Mouse (Mus musculus) ES-E14 (cell line): Measurements from ENCODE around the gene Msx3. TPM values are rescaled to one million over a fixed set of nuclear protein-coding genes. Genes with fewer than 3 reads are reported as not detected.

Source experiments
- DNase-seq: peaks from one replicate; pipeline ENCODE4 v3.0.0-alpha.2; 2013; ENCODE audit warnings: low read depth, low spot score
- H3K27ac ChIP-seq: 2 replicates; pipeline ENCODE4 v1.5.1; 2012; ENCODE audit warnings: low read depth, mild to moderate bottlenecking, low read length, moderate library complexity, mixed read lengths; ENCODE audit not compliant: poor library complexity, insufficient read depth, severe bottlenecking
- H3K36me3 ChIP-seq: 2 replicates; pipeline ENCODE4 v1.6.1; 2012; ENCODE audit warnings: mild to moderate bottlenecking, low read length, moderate library complexity, mixed read lengths; ENCODE audit not compliant: control insufficient read depth, poor library complexity, insufficient read depth, severe bottlenecking
- H3K4me1 ChIP-seq, 2 experiments: fragments of 150-350 bp in 1 of 2; sonication (generic) in 1 of 2; 2 replicates each; pipeline ENCODE4 v1.6.1; 2012; ENCODE audit warnings: low read length in 2 of 2, mild to moderate bottlenecking in 1 of 2, mixed read lengths in 1 of 2; ENCODE audit not compliant: control insufficient read depth in 2 of 2, insufficient read depth in 2 of 2, poor library complexity in 1 of 2
- H3K4me3 ChIP-seq, 2 experiments: fragments of 150-350 bp in 1 of 2; sonication (generic) in 1 of 2; 2 replicates each; pipeline ENCODE4 v1.5.1; 2012; ENCODE audit warnings: low read length in 2 of 2, low read depth in 1 of 2, mild to moderate bottlenecking in 1 of 2, mixed read lengths in 1 of 2; ENCODE audit not compliant: insufficient read depth in 1 of 2, poor library complexity in 1 of 2, severe bottlenecking in 1 of 2
- H3K9ac ChIP-seq: 2 replicates; pipeline ENCODE4 v1.6.1; 2012; ENCODE audit warnings: low read depth, mild to moderate bottlenecking, low read length, mixed read lengths; ENCODE audit not compliant: poor library complexity, insufficient read depth, severe bottlenecking
- H3K9me3 ChIP-seq: fragments of 150-350 bp; sonication (generic); 2 replicates; pipeline ENCODE4 v1.6.1; 2012; ENCODE audit warnings: low read depth, mild to moderate bottlenecking, low read length; ENCODE audit not compliant: control insufficient read depth, insufficient read depth
- CHD2 ChIP-seq: IDR thresholded peaks from 2 replicates; pipeline ENCODE4 v1.6.1; 2014; ENCODE audit warnings: mild to moderate bottlenecking, low read depth, low read length, inconsistent platforms
- HCFC1 ChIP-seq: IDR thresholded peaks from 2 replicates; pipeline ENCODE4 v1.6.1; 2012; ENCODE audit warnings: low read length, inconsistent platforms, borderline replicate concordance; ENCODE audit not compliant: insufficient read depth
- MAFK ChIP-seq: IDR thresholded peaks from 2 replicates; pipeline ENCODE4 v1.6.1; 2014; ENCODE audit warnings: mild to moderate bottlenecking, low read depth, low read length, inconsistent platforms; ENCODE audit not compliant: insufficient read depth
- ZC3H11A ChIP-seq: IDR thresholded peaks from 2 replicates; pipeline ENCODE4 v1.6.1; 2012; ENCODE audit warnings: low read depth, mild to moderate bottlenecking, inconsistent platforms, low read length, borderline replicate concordance
- ZNF384 ChIP-seq: IDR thresholded peaks from 2 replicates; pipeline ENCODE4 v1.6.1; 2012; ENCODE audit warnings: low read depth, low read length, inconsistent platforms
- in situ Hi-C, 2 experiments: fragments of 600-800 bp; cut with MboI; formaldehyde crosslinking; loops; one replicate each; pipeline ENCODE4 v1.15.1; 2025; ENCODE audit warnings: low sequenced_read_pairs in 2 of 2, inconsistent platforms in 1 of 2; ENCODE audit not compliant: unreplicated experiment in 2 of 2
- total RNA-seq: library from RNA; depleted of rRNA; stranded (reverse); fragments of 300-350 nt; gene quantifications from 2 replicates; pipeline ENCODE4 v1.2.3, GENCODE M21; 2012; rRNA removed

The Msx3 gene
- total RNA-seq, 1 experiment, result 0.27 TPM

DNA sequence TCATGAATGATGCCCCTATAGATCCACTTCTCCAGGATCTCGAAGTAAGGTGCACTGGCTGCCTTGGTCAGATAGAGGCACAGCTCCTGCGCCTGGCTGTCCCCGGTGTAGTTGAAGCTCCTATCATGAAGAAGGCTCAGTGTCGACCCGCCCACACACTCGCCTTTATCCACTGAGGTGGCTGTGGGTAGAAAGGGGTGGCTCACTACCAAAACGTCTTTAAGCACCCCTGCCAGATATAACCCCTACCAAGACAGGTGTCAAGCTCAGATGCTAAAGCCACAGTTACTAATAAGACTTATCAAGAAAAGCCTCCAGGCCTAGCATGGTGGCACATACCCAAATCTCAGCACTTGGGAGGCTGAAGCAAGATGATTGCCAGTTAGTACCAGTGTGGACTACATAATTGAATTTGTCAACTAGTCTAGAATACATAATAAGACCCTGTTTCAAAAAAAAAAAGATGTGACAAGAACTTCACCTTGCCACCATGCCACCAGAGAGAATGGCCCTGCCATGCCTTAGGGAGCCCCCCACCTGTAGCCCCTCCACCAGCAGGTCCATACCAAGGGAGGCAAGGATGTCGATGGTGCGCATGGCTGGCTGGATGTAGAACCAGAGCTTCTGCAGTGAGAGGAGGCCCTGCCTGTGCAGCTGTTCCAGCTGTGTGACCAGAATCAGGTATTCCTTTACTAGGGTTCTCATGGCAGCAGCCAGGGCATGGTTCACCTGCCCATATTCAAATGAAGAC lies 41.9 kb downstream of the Msx3 start:
- H3K4me1 ChIP-seq, result no peaks in the 10 kb centered on the region
- no peak for TF ChIP-seq MAFK
- TF ChIP-seq CHD2, result no peak
- TF ChIP-seq ZC3H11A, result no peak
- no peak for TF ChIP-seq ZNF384
- H3K36me3 ChIP-seq, result peaks cover 25% of the 10 kb centered on the region; the same call in 1 of the 2 replicates
- in situ Hi-C loops, result no loop called here
- H3K4me3 ChIP-seq, result no peak overlapping the region
- H3K9me3 ChIP-seq, result peaks cover 8% of the 10 kb centered on the region
- H3K9ac ChIP-seq, result no peak overlapping the region
- no peak overlapping the region for H3K27ac ChIP-seq
- no peak for DNase-seq

DNA sequence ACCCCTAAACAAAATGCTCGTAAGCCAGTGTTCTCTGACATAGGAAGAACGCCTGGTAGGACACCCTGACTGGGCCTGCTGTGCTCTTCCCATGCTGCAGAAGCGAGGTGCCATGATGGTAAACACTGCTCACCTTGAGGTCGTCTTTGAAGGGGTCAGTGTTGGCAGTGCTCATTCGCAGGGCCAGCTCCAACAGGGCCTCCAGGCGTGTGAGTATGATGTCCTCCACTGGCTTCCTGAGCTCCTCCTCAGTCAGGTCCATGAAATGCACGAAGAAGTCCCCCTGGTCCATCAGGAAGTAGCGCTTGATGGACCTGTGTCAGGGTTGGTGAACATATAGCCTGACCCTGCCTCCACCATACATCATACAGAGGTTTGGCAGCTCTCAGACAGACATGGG lies 44.2 kb downstream of the Msx3 start:
- DNase-seq, result no peak
- H3K4me3 ChIP-seq, result no peak overlapping the region
- no peaks in the 10 kb centered on the region for H3K4me1 ChIP-seq
- peaks cover 38% of the 10 kb centered on the region; the same call in 1 of the 2 replicates for H3K36me3 ChIP-seq
- TF ChIP-seq MAFK, result no peak
- no peak for TF ChIP-seq ZNF384
- no peak for TF ChIP-seq ZC3H11A
- no peak for TF ChIP-seq HCFC1
- TF ChIP-seq CHD2, result no peak
- no peak overlapping the region for H3K27ac ChIP-seq
- H3K9ac ChIP-seq, result no peak overlapping the region
- H3K9me3 ChIP-seq, result peaks cover 2% of the 10 kb centered on the region; the same call in 1 of the 2 replicates
- in situ Hi-C loops, result no loop called here

DNA sequence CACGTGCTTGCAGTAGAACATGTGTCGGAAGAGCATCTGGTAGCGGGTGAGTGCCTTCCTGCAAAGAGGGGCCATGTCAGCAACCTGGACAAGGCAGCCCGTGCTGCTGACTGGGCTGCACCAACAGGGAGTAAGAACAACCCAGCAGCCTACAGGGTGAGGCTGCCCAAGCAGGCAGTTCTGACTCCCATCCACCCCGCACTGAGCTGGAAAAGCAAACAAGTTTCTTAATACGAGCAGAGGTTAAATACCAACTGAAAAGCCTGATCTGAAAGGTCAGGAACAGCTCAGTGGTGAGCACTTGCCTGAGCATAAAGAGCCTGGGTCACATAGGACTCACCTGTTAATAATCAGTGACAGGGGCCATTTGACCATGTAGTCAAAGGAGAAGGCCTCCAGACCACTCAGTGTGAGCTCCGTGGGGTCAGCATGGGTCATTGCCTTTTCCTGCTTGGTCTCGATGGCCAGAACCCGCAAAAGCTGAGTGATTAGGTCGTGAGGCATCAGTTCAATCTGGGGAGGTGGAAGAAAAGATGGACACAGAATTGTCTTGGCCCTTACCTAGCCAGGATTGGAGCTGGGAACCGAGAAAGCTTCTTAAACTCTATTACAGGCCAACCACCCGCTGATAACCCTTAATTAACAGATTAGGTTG lies 47.7 kb downstream of the Msx3 start:
- no peak overlapping the region for H3K9ac ChIP-seq
- no peak overlapping the region for H3K27ac ChIP-seq
- H3K36me3 ChIP-seq, result peaks cover 47% of the 10 kb centered on the region; the same call in 1 of the 2 replicates
- no peak for DNase-seq
- H3K4me3 ChIP-seq, result no peak overlapping the region
- in situ Hi-C loops, result no loop called here
- TF ChIP-seq ZNF384 (no peak), ZC3H11A (no peak), MAFK (no peak), HCFC1 (no peak), CHD2 (no peak)
- no peaks in the 10 kb centered on the region for H3K9me3 ChIP-seq
- no peaks in the 10 kb centered on the region for H3K4me1 ChIP-seq

DNA sequence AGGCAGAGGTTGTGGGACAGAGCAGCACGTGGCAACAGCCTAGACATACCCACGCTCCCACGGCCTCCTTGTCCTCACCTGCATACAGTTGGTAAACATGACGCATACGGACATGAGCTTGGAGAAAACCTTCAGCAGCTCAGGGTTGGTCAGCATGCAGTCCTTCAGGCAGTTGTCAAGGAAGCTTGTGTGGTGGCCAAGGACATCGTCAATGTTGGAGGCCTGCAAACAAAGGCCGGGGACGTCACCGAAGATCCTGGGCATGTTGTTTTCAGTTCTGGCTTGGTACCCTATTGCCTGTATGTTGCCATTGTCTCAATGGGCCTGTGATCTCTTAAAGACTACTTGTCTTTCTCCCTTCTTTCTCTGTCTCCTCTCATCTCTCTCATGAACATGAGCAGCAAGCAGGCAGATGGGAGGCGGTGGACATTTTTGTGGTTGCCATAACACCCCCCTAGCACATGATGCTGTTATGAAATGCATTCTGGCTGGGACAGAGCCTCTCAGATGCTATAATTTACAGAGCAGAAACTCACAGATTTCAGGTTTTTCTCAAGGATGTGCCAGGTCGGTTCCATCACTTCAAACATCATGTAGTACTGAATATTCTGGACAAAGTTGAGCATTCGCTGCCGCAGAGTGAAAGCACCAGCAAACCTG lies 50.1 kb downstream of the Msx3 start:
- no peak for DNase-seq
- in situ Hi-C loops, result no loop called here
- H3K9me3 ChIP-seq, result no peaks in the 10 kb centered on the region

More for the DNA sequence above, 50.1 kb downstream of the Msx3 start:
- no peak for TF ChIP-seq HCFC1
- no peak for TF ChIP-seq MAFK
- no peak for TF ChIP-seq ZNF384
- TF ChIP-seq ZC3H11A, result no peak
- no peak for TF ChIP-seq CHD2
- Histone ChIP-seq H3K27ac (no peak overlapping the region), H3K9ac (no peak overlapping the region), H3K4me3 (no peak overlapping the region), H3K4me1 (no peaks in the 10 kb centered on the region), H3K36me3 (peaks cover 34% of the 10 kb centered on the region; the same call in 1 of the 2 replicates)

Other genes starting within 250 kb of the Msx3 start
- gene Adgra1, start 214.9 kb downstream of the Msx3 start, total RNA-seq, result 0.45 TPM in 1 of 2 replicates, not detected in the other
- 2.3 and 5.3 TPM in 2 replicates for gene Kndc1, start 154.4 kb downstream of the Msx3 start, total RNA-seq
- gene Utf1, start 105.3 kb downstream of the Msx3 start, total RNA-seq, result 147 and 174 TPM in 2 replicates
- 1.8 TPM in 2 replicates for gene 6430531B16Rik, start 70.3 kb downstream of the Msx3 start, total RNA-seq
- 7.6 and 8.3 TPM in 2 replicates for gene Adam8, start 56.5 kb downstream of the Msx3 start, total RNA-seq
- 27.1 and 29.6 TPM in 2 replicates for gene Zfp511, start 12.7 kb downstream of the Msx3 start, total RNA-seq
- 28.1 and 29.0 TPM in 2 replicates for gene Tubgcp2, start 12.4 kb downstream of the Msx3 start, total RNA-seq
- 0.26 TPM in 1 of 2 replicates, not detected in the other for gene Caly, start 33.5 kb upstream of the Msx3 start, total RNA-seq
- gene Prap1, start 44.3 kb upstream of the Msx3 start, total RNA-seq, result 0.49 TPM in 1 of 2 replicates, not detected in the other
- gene Fuom, start 53.4 kb upstream of the Msx3 start, total RNA-seq, result 6.6 and 11.9 TPM in 2 replicates
- gene Paox, start 66.7 kb upstream of the Msx3 start, total RNA-seq, result 9.1 and 15.5 TPM in 2 replicates
- gene Echs1, start 67.4 kb upstream of the Msx3 start, total RNA-seq, result 47.0 and 58.3 TPM in 2 replicates
- 21.0 and 23.0 TPM in 2 replicates for gene Mtg1, start 88.5 kb upstream of the Msx3 start, total RNA-seq
- 0.27 and 0.48 TPM in 2 replicates for gene Sprn, start 105.8 kb upstream of the Msx3 start, total RNA-seq
- gene Olfr522, start 115.7 kb upstream of the Msx3 start, total RNA-seq, result not detected in 2 replicates
- gene Olfr523, start 124.1 kb upstream of the Msx3 start, total RNA-seq, result not detected in 2 replicates
- not detected in 2 replicates for gene Olfr524, start 156.9 kb upstream of the Msx3 start, total RNA-seq
- gene Cd163l1, start 169.2 kb upstream of the Msx3 start, total RNA-seq, result not detected in 2 replicates
- gene 5830411N06Rik, start 198.2 kb upstream of the Msx3 start, total RNA-seq, result not detected in 2 replicates